Mouse (Mus musculus): ENCODE measurements around the gene Guca1a. TPM values are rescaled to one million over a fixed set of nuclear protein-coding genes. Genes with fewer than 3 reads are reported as not detected.
A peak's percentile ranks its signal among the peaks of the same experiment; 100 is the strongest.
"Not testable (repeated sequence)": the region's sequence is repeated elsewhere in the genome, so short reads cannot be mapped to it uniquely, and the experiment has no call there.

Guca1a gene
- polyA plus RNA-seq, 1 experiment: 2.1 TPM

GRCm38 (mm10) chr17:47436156-47436906 is 35.9 kb upstream of the Guca1a start, which contains the start of gene AI661453:
Gene AI661453 (plus strand): TSS chr17:47436615.
- 1% methylated on average over 42 of the region's 45 CpGs for WGBS
- peaks cover 21% of the 10 kb centered on the region for H3K4me1 ChIP-seq (ENCODE audit: control insufficient read depth, insufficient read depth, insufficient read length, low read length)
- TF ChIP-seq POLR2A (IDR thresholded peaks at IDR 0.05; ENCODE audit: low read depth, low read length) (peak; percentile 92), CTCF (IDR thresholded peaks at IDR 0.05; ENCODE audit: extremely low read depth, insufficient read length, insufficient replicate concordance, low read depth, low read length) (no peak)
- H3K4me3 ChIP-seq (ENCODE audit: low read depth, low read length): peak within 1 kb of the TSS; percentile 77
- peak within 1 kb of the TSS; percentile 95 for H3K27ac ChIP-seq (ENCODE audit: insufficient read depth, low read depth, low read length)
- H3K36me3 ChIP-seq (ENCODE audit: control insufficient read depth, insufficient read depth, low read length): no peaks in the 10 kb centered on the region
- H3K27me3 ChIP-seq (ENCODE audit: control insufficient read depth, insufficient read depth, low read length): no peaks in the 10 kb centered on the region

GRCm38 (mm10) chr17:47430815-47431214 is 30.4 kb upstream of the Guca1a start:
- Histone ChIP-seq H3K27me3 (ENCODE audit: control insufficient read depth, insufficient read depth, low read length) (no peaks in the 10 kb centered on the region), H3K27ac (ENCODE audit: insufficient read depth, low read depth, low read length) (no peak overlapping the region), H3K36me3 (ENCODE audit: control insufficient read depth, insufficient read depth, low read length) (no peaks in the 10 kb centered on the region), H3K4me3 (ENCODE audit: low read depth, low read length) (no peak overlapping the region), H3K4me1 (ENCODE audit: control insufficient read depth, insufficient read depth, insufficient read length, low read length) (no peaks in the 10 kb centered on the region)
- TF ChIP-seq CTCF (IDR thresholded peaks at IDR 0.05; ENCODE audit: extremely low read depth, insufficient read length, insufficient replicate concordance, low read depth, low read length): no peak
- no peak for TF ChIP-seq POLR2A (IDR thresholded peaks at IDR 0.05; ENCODE audit: low read depth, low read length)
- 58% methylated on average over 5 of the region's 5 CpGs for WGBS

DNA sequence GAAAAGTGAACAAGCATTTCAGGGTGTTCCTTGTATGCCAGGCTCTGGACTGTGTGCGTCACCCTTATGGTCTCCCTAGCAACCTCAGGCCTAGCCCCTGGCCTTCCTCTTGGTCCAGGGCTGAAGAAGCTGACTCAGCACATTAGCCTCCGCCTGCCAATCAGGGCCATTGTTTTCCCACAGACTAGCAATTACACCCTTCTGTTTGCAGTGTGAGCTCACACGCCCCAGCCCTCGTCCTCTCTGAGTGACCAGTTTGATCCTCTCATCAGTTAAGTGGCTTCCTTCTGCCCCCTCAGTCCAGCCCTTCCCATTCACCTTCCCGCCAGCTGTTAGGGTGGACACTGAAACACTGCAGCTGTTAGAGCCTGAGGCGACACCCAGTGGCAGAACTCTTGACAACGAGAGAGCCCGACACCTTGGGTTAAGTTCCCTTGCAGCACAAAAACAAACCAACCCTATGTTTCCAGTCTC is 28.5 kb upstream of the Guca1a start:
- Histone ChIP-seq H3K4me3 (ENCODE audit: low read depth, low read length) (no peak overlapping the region), H3K36me3 (ENCODE audit: control insufficient read depth, insufficient read depth, low read length) (no peaks in the 10 kb centered on the region), H3K4me1 (ENCODE audit: control insufficient read depth, insufficient read depth, insufficient read length, low read length) (peaks cover 5% of the 10 kb centered on the region; the same call in 1 of the 2 replicates), H3K27ac (ENCODE audit: insufficient read depth, low read depth, low read length) (no peak overlapping the region), H3K27me3 (ENCODE audit: control insufficient read depth, insufficient read depth, low read length) (no peaks in the 10 kb centered on the region)
- TF ChIP-seq CTCF (IDR thresholded peaks at IDR 0.05; ENCODE audit: extremely low read depth, insufficient read length, insufficient replicate concordance, low read depth, low read length) (peak; percentile 66; the same call in 1 of the 2 replicates), POLR2A (IDR thresholded peaks at IDR 0.05; ENCODE audit: low read depth, low read length) (no peak)
- 13% methylated on average over 8 of the region's 8 CpGs for WGBS

GRCm38 (mm10) chr17:47427316-47427715 is 26.9 kb upstream of the Guca1a start:
- peak; percentile 24; the same call in 1 of the 2 replicates for TF ChIP-seq CTCF (IDR thresholded peaks at IDR 0.05; ENCODE audit: extremely low read depth, insufficient read length, insufficient replicate concordance, low read depth, low read length)
- TF ChIP-seq POLR2A (IDR thresholded peaks at IDR 0.05; ENCODE audit: low read depth, low read length): no peak
- peaks cover 8% of the 10 kb centered on the region; the same call in 1 of the 2 replicates for H3K4me1 ChIP-seq (ENCODE audit: control insufficient read depth, insufficient read depth, insufficient read length, low read length)
- H3K36me3 ChIP-seq (ENCODE audit: control insufficient read depth, insufficient read depth, low read length): no peaks in the 10 kb centered on the region
- no peak overlapping the region for H3K4me3 ChIP-seq (ENCODE audit: low read depth, low read length)
- WGBS: 68% methylated on average over 6 of the region's 6 CpGs
- no peak overlapping the region for H3K27ac ChIP-seq (ENCODE audit: insufficient read depth, low read depth, low read length)
- no peaks in the 10 kb centered on the region for H3K27me3 ChIP-seq (ENCODE audit: control insufficient read depth, insufficient read depth, low read length)

- Histone ChIP-seq H3K27ac (ENCODE audit: insufficient read depth, low read depth, low read length) (no peak overlapping the region; the same call in 1 of the 2 replicates), H3K27me3 (ENCODE audit: control insufficient read depth, insufficient read depth, low read length) (no peaks in the 10 kb centered on the region), H3K36me3 (ENCODE audit: control insufficient read depth, insufficient read depth, low read length) (no peaks in the 10 kb centered on the region), H3K4me3 (ENCODE audit: low read depth, low read length) (no peak overlapping the region), H3K4me1 (ENCODE audit: control insufficient read depth, insufficient read depth, insufficient read length, low read length) (peaks cover 11% of the 10 kb centered on the region)
- WGBS: 22% methylated on average over 6 of the region's 6 CpGs
- TF ChIP-seq POLR2A (IDR thresholded peaks at IDR 0.05; ENCODE audit: low read depth, low read length) (no peak), CTCF (IDR thresholded peaks at IDR 0.05; ENCODE audit: extremely low read depth, insufficient read length, insufficient replicate concordance, low read depth, low read length) (no peak)
Measured at GRCm38 (mm10) chr17:47424186-47424585, 23.8 kb upstream of the Guca1a start.

- not testable (repeated sequence) for H3K4me3 ChIP-seq (ENCODE audit: low read depth, low read length); H3K27me3 ChIP-seq (ENCODE audit: control insufficient read depth, insufficient read depth, low read length); H3K36me3 ChIP-seq (ENCODE audit: control insufficient read depth, insufficient read depth, low read length); H3K27ac ChIP-seq (ENCODE audit: insufficient read depth, low read depth, low read length)
- 100% methylated on average over 1 of the region's 1 CpGs for WGBS
- H3K4me1 ChIP-seq (ENCODE audit: control insufficient read depth, insufficient read depth, insufficient read length, low read length): peaks cover 11% of the 10 kb centered on the region
Measured at GRCm38 (mm10) chr17:47422616-47423015, 22.2 kb upstream of the Guca1a start.

GRCm38 (mm10) chr17:47421566-47421965 is 21.2 kb upstream of the Guca1a start:
- peaks cover 11% of the 10 kb centered on the region for H3K4me1 ChIP-seq (ENCODE audit: control insufficient read depth, insufficient read depth, insufficient read length, low read length)
- H3K27ac ChIP-seq (ENCODE audit: insufficient read depth, low read depth, low read length): no peak overlapping the region
- no peaks in the 10 kb centered on the region for H3K27me3 ChIP-seq (ENCODE audit: control insufficient read depth, insufficient read depth, low read length)
- TF ChIP-seq CTCF (IDR thresholded peaks at IDR 0.05; ENCODE audit: extremely low read depth, insufficient read length, insufficient replicate concordance, low read depth, low read length) (no peak), POLR2A (IDR thresholded peaks at IDR 0.05; ENCODE audit: low read depth, low read length) (no peak)
- no peaks in the 10 kb centered on the region for H3K36me3 ChIP-seq (ENCODE audit: control insufficient read depth, insufficient read depth, low read length)
- 68% methylated on average over 3 of the region's 3 CpGs for WGBS
- no peak overlapping the region for H3K4me3 ChIP-seq (ENCODE audit: low read depth, low read length)

All from small intestine, adult 2 months (tissue).